Mouse (Mus musculus): ENCODE data around the gene Ctns.
A peak's percentile ranks its signal among the peaks of the same experiment; 100 is the strongest.

The Ctns gene

DNA sequence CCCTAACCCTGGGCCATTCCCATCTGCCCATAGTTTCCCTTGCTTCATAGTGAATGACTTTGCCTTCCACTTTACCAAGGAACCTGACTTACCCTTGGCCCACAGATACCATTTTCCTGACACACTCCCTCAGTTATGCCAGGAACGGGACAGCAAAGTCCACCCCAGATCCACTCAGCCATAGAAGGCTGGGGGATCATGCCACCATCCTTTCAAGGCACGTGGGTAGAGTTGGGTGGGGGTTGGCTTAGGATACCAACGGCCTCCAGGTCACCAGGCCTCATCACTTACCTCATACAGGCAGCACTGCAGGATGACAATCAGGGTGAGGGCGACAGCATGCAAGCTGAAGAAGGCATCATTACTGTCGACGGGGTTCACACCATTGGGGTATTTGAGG is 11.6 kb downstream of the Ctns start:
- peak; percentile 34 for DNase-seq

GRCm38 (mm10) chr11:73185872-73186615 is 12.8 kb downstream of the Ctns start:
- no peak for DNase-seq

DNA sequence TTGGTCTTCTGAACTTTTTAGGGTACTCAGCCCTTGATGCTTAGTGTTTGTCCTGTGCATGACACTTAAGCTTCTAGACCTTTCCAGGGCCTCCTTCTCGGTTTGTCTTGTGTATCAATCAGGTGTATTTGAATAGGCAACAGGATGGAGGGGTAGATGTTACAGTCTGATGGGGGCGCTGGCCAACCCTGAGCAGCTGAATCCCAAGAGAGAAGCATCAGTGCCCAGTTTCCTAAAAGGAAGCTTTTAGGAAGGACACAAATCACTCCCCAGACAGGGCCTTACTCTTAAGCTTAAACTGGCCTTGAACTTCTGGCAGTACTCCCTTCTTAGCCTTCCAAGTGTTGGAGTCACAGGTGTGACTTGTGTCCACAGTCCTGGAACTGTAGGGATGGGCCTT is 20.9 kb downstream of the Ctns start:
- DNase-seq: no peak

- peak; percentile 83 for DNase-seq
Observed at GRCm38 (mm10) chr11:73177509-73177875, 21.4 kb downstream of the Ctns start.

DNA sequence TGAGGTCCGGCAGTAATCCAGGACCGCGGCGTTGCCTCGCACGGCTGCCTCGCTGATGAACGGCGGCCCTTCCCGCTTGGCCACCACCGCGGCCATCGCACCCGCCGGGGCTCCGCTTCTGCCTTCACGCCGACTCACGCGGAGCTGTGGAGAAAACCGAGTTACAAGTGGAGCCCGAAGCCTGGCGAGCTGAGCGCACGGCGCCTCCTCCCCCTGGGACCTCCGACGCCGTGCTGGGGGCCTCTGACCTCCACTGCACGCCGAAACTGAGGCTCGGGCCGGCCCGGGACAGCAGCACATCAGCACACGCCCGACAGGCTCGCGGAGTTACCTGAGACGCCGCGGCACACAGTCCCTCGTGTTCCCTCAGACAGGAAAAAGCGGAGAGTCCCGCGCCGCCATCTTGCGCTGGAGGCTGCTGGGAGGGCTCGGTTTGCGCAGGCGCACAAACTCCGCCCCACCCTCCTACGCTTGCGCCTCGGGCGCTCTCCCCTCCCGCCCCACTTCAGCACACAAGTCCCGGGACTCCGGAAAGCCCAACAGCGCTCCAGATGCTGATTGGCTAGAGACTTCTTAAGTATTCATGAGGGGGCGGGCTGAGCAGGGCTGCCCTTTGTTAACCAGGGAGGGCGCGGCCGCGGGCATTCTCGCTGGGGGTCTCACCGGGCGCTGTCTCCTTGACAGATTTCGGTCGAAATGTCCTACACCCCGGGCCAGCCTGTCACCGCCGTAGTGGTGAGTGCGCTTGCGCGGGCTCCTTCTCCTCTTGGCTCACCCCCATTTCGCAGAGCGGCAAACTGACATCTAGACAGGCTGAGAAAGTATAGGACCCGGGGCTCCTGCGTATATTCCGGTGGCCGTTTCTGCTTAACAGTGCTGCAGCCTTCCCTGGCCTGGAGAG is 22.0 kb downstream of the Ctns start, which contains the start of the genes Emc6 and Tax1bp3:
Gene Emc6, minus strand, starts transcription at position 430 of the 901 bp plus-strand sequence.
Gene Tax1bp3, plus strand, starts transcription at position 476 of the 901 bp plus-strand sequence.
- DNase-seq: peak; percentile 94

GRCm38 (mm10) chr11:73176186-73176585 is 22.7 kb downstream of the Ctns start:
- DNase-seq: no peak

DNA sequence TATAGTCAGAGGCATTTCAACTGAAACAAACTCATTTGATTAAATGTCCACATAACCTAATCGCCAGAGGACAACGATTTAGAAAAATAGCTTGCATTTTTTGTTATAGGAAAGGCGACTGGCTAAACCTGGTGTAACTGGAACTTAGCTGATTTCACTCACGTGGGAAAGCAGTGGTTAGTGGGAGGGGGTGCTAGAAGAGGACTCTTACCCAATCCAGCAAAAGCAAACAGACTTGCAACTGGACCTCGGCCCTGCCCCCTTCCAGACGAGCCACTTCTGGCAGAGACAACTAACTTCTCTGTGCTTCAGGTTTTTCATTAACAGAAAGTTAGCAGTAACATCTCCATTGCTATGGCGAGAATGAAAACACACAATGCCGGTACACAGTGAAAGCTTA is 23.2 kb downstream of the Ctns start:
- DNase-seq: peak; percentile 80

GRCm38 (mm10) chr11:73172186-73172585 is 26.7 kb downstream of the Ctns start:
- DNase-seq: peak; percentile 88

- DNase-seq: peak; percentile 78
Observed at GRCm38 (mm10) chr11:73169231-73169630, 29.6 kb downstream of the Ctns start.

DNA sequence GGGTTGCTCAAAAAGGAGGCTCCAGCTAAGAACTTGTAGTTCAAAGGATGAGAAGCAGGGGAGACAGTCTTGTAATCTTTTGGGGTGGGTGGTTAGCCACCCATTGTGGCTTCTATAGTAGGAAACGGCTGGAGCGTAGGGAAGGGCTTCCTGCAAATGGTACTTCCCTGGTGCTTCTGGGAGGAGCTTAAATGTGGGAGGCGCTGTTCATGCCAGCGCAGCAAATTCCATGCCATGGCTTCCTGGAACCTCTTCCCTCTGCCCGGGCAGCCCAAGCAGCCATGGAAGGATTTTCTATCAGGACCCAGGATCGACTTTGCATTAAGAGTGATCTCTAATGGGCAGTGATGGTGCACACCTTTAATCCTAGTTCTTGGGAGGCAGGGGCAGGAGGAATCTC is 30.3 kb downstream of the Ctns start:
- DNase-seq: peak; percentile 57

DNA sequence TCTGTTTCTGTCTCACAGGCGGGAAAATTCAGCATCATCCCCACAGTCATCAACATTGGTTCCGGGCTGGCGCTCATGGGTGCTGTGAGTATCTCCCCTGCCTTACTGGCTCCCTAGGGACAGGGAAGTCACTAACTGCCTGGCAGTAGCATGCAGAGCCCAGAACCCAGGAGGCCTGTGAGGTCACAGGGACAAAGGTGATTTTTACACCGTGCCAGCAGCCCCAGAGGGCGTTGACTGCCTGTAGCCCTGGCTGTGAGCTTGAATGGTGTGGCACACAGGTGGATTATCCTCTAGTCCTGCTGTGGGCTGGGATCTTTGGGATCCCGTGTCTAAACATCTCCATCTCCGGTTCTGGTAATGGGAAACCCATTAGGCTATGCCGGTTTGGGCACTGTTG is 30.8 kb downstream of the Ctns start:
- DNase-seq: peak; percentile 61

DNA sequence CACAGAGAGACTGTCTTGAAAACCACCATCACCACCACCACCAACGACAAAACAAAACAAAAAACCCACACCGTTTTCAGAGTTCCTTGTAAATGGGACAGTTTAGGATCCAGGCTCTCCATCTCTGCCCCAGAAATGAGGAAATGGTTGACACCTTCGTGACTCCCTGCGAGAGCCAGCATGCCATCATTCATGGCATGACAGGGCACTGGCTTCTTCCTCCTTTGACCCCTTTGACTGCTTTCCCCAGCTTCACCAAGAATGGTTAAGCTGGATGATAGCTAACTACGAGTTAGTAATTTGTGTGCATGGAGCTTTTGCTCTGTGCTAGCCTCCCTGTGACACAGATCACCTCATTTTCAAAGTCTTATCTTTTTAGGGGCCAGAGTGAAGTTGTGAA is 36.6 kb downstream of the Ctns start:
- DNase-seq: no peak

GRCm38 (mm10) chr11:73161616-73162015 is 37.2 kb downstream of the Ctns start:
- no peak for DNase-seq

DNA sequence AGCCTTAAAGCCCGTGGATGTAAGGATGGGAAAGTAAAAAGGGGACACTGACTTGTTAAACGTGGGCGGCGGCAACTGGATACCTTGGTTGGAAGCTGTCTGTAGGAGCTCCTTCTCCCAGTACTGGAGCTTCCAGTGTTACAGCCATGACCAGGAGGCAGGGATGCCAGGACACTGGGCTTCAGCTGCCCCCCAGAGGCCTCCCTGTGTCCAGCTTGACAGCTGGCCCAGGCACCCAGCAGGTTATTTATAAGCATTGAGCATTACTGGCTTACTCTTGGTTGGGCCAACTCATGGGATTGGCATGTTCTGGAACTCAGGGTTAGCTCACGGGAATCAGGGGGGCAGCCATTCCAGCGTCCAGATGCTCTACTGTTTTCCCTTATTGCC is 38.0 kb downstream of the Ctns start:
- DNase-seq: peak; percentile 62

- peak; percentile 74 for DNase-seq
Observed at GRCm38 (mm10) chr11:73159957-73160810, 38.7 kb downstream of the Ctns start, which contains the start of gene P2rx5. Gene P2rx5, plus strand, starts transcription at chr11:73160421.

GRCm38 (mm10) chr11:73155071-73155470 is 43.8 kb downstream of the Ctns start:
- no peak for DNase-seq

GRCm38 (mm10) chr11:73148209-73148608 is 50.6 kb downstream of the Ctns start:
- DNase-seq: no peak

- no peak for DNase-seq
Observed at GRCm38 (mm10) chr11:73146975-73147365, 51.9 kb downstream of the Ctns start.

DNA sequence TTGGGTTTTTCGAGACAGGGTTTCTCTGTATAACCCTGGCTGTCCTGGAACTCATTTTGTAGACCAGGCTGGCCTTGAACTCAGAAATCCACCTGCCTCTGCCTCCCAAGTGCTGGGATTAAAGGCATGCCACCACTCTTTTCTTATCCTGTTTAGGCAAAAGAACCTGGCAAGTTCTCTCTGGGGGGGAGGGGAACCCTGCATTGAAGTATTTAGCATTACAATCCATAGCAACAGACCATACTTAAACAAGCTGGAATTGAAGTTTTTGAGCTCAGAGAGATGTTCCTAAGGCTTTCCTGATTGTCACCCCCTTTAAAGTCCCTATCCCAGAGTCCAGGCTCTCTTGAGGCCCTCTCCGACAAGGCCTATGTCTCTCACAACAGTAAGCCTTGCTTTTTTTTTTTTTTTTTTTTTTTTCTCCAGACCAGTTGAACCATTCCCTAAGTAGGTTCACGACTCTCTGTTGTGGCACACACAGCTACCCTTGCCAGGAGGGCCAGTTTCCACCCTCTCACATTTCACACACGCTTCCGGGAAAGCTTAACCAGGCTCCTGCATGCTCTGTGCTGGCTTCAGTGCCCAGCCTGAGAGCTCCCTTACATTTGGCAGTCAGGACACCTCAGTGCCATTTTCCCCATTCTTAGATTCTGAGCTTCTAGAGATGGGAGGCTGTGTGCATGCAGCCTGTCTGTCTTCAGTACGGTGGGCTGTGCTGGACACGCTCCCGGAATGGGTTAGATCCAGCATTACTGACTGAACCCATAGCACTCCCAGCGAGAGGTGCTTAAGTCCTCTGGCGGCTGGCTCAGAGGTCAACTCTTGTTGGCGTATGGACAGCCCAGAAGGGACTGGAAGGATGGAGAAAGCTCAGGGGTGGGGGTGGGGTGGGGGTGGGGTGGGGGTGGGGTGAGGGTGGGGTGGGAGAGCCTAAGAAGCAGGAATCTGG is 52.5 kb downstream of the Ctns start:
- DNase-seq: peak; percentile 49

DNA sequence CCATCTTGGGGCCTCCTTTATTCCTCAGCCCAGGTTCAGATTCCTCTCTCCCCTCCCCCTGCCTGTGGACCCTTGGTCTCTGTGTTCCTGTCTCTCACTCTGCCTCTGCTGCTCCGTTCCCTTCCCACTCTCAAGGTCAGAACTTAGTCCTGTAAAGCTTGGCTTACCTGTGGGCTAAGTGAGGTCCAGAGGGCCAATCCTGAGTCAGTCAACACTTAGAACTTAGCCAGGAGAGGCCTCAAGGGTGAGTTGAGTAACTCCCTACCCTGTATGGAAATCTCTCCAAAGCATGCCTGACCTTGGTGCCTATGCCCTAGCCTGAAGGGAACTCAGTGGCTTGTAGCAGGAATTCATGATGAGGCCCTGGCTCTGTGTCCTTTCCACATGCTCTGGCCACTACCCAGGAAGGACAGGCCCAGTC is 54.6 kb downstream of the Ctns start:
- peak; percentile 52 for DNase-seq

All from kidney, adult 18-20 months (tissue).